Mouse (Mus musculus): Measurements from ENCODE around the gene Mtln. TPM values are rescaled to one million over a fixed set of nuclear protein-coding genes. Genes with fewer than 3 reads are reported as not detected.
A peak's percentile ranks its signal among the peaks of the same experiment; 100 is the strongest.

Gene Mtln
- polyA plus RNA-seq, 1 experiment from 2014 or later, result 44.2 TPM

DNA sequence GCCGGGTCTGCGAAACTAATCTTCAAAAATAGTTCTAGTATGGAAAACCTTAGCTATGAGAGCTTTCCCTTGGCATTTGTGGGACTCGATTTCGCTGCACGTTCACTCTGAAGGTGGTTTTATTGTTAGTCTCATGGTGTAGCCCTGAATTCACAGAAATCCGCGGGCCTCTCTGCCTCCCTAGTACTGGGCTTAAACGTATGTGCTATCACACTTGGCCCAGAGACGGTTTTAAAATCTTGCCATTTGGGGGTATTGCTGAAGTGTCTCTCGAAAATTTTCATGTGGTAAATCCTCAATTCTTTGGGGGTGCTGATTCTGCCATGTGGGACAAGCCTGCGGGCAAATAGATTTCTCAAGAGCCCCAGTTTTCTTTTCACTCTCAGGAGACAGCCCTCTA, 3.1 kb downstream of the Mtln start:
- Histone ChIP-seq H3K4me3 (replicated peaks; ENCODE audit: low read length) (peak overlapping the region; percentile 86), H3K4me2 (ENCODE audit: low read depth, low read length) (peak overlapping the region; percentile 58), H3K4me1 (ENCODE audit: control insufficient read depth, insufficient read depth, low read length) (peaks cover 6% of the 10 kb centered on the region; the same call in 1 of the 2 replicates), H3K27ac (ENCODE audit: low read length) (0 out of 2 replicates have a peak overlapping the region, but pooled peaks have one; percentile 50), H3K27me3 (ENCODE audit: control insufficient read depth, insufficient read depth, low read length) (no peaks in the 10 kb centered on the region), H3K9me3 (replicated peaks; ENCODE audit: control insufficient read depth, low read length) (no peaks in the 10 kb centered on the region), H3K9ac (ENCODE audit: low read length) (peak overlapping the region; percentile 87), H3K36me3 (ENCODE audit: control insufficient read depth, insufficient read depth, low read length) (no peaks in the 10 kb centered on the region)
- 4% methylated on average over 11 of the region's 11 CpGs for WGBS
- ATAC-seq (ENCODE audit: insufficient read depth, low FRiP score), result no peak

GRCm38 (mm10) chr2:127788440-127789116, 3.7 kb downstream of the Mtln start, which contains the start of gene Nphp1:
Nphp1 (minus strand) TSS chr2:127788897.
- under 1% methylated on average over 40 of the region's 40 CpGs for WGBS
- H3K9me3 ChIP-seq (replicated peaks; ENCODE audit: control insufficient read depth, low read length), result no peaks in the 10 kb centered on the region
- peak within 1 kb of the TSS; percentile 87 for H3K9ac ChIP-seq (ENCODE audit: low read length)
- H3K27ac ChIP-seq (ENCODE audit: low read length), result 0 out of 2 replicates have a peak within 1 kb of the TSS, but pooled peaks have one; percentile 50
- H3K4me2 ChIP-seq (ENCODE audit: low read depth, low read length), result peak within 1 kb of the TSS; percentile 58
- peak within 1 kb of the TSS; percentile 86 for H3K4me3 ChIP-seq (replicated peaks; ENCODE audit: low read length)
- peaks cover 6% of the 10 kb centered on the region; the same call in 1 of the 2 replicates for H3K4me1 ChIP-seq (ENCODE audit: control insufficient read depth, insufficient read depth, low read length)
- ATAC-seq (ENCODE audit: insufficient read depth, low FRiP score), result peak; percentile 78
- no peaks in the 10 kb centered on the region for H3K27me3 ChIP-seq (ENCODE audit: control insufficient read depth, insufficient read depth, low read length)
- H3K36me3 ChIP-seq (ENCODE audit: control insufficient read depth, insufficient read depth, low read length), result no peaks in the 10 kb centered on the region

- Histone ChIP-seq H3K9me3 (replicated peaks; ENCODE audit: control insufficient read depth, low read length) (no peaks in the 10 kb centered on the region), H3K27ac (ENCODE audit: low read length) (no peak overlapping the region), H3K9ac (ENCODE audit: low read length) (no peak overlapping the region), H3K4me1 (ENCODE audit: control insufficient read depth, insufficient read depth, low read length) (peaks cover 6% of the 10 kb centered on the region; the same call in 1 of the 2 replicates), H3K36me3 (ENCODE audit: control insufficient read depth, insufficient read depth, low read length) (no peaks in the 10 kb centered on the region), H3K4me3 (replicated peaks; ENCODE audit: low read length) (no peak overlapping the region), H3K27me3 (ENCODE audit: control insufficient read depth, insufficient read depth, low read length) (no peaks in the 10 kb centered on the region), H3K4me2 (ENCODE audit: low read depth, low read length) (no peak overlapping the region)
- ATAC-seq (ENCODE audit: insufficient read depth, low FRiP score), result no peak
- WGBS, result 83% methylated on average over 5 of the region's 5 CpGs
These were observed 5.1 kb downstream of the Mtln start for GRCm38 (mm10) chr2:127787226-127787625.

GRCm38 (mm10) chr2:127778451-127778850, 13.8 kb downstream of the Mtln start:
- Histone ChIP-seq H3K27me3 (ENCODE audit: control insufficient read depth, insufficient read depth, low read length) (no peaks in the 10 kb centered on the region), H3K4me2 (ENCODE audit: low read depth, low read length) (no peak overlapping the region), H3K4me3 (replicated peaks; ENCODE audit: low read length) (no peak overlapping the region), H3K4me1 (ENCODE audit: control insufficient read depth, insufficient read depth, low read length) (no peaks in the 10 kb centered on the region), H3K27ac (ENCODE audit: low read length) (no peak overlapping the region), H3K9me3 (replicated peaks; ENCODE audit: control insufficient read depth, low read length) (no peaks in the 10 kb centered on the region), H3K9ac (ENCODE audit: low read length) (no peak overlapping the region), H3K36me3 (ENCODE audit: control insufficient read depth, insufficient read depth, low read length) (no peaks in the 10 kb centered on the region)
- 83% methylated on average over 5 of the region's 5 CpGs for WGBS
- ATAC-seq (ENCODE audit: insufficient read depth, low FRiP score), result no peak

DNA sequence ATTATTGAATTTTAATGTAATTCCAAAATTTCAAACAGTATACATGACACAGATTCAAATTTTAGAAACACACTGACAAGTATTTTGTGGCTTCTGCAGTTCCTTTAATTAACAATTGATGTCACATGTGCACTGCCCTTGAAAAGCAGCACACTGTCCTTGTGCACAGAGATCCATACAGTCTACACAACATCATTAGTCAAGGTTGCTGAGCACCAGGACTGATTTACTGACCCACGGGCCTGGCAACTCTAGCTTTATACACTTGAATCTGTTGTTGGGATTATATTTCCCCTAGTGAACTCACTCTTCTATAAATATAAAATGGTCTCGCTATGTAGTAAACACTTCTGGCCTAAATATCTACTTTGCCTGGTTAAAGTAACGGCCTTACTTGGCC, 17.3 kb downstream of the Mtln start:
- H3K9ac ChIP-seq (ENCODE audit: low read length), result no peak overlapping the region
- H3K27ac ChIP-seq (ENCODE audit: low read length), result no peak overlapping the region
- ATAC-seq (ENCODE audit: insufficient read depth, low FRiP score), result no peak
- WGBS, result 75% methylated on average over 3 of the region's 3 CpGs
- no peaks in the 10 kb centered on the region for H3K9me3 ChIP-seq (replicated peaks; ENCODE audit: control insufficient read depth, low read length)
- H3K4me1 ChIP-seq (ENCODE audit: control insufficient read depth, insufficient read depth, low read length), result no peaks in the 10 kb centered on the region
- no peaks in the 10 kb centered on the region; the same call in 1 of the 2 replicates for H3K36me3 ChIP-seq (ENCODE audit: control insufficient read depth, insufficient read depth, low read length)
- H3K4me3 ChIP-seq (replicated peaks; ENCODE audit: low read length), result no peak overlapping the region
- H3K4me2 ChIP-seq (ENCODE audit: low read depth, low read length), result no peak overlapping the region
- H3K27me3 ChIP-seq (ENCODE audit: control insufficient read depth, insufficient read depth, low read length), result no peaks in the 10 kb centered on the region

DNA sequence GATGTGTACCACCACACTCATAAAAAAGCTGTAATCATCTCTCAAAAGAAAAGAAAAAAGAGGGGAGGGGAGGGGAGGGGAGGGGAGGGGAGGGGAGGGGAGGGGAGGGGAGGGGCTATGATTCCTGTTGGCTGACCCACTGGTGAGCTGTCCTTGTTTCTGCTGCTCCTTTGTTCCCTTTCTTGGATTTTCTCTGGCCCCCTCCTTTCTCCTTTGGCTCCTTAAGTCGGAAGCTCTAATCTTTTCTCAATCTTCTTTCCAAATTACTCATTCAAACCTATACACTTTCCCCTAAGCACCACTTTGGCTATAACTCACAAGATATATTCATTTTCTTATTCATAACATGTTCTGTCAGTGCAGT, 17.7 kb downstream of the Mtln start:
- Histone ChIP-seq H3K27ac (ENCODE audit: low read length) (no peak overlapping the region), H3K9ac (ENCODE audit: low read length) (no peak overlapping the region), H3K4me2 (ENCODE audit: low read depth, low read length) (no peak overlapping the region), H3K9me3 (replicated peaks; ENCODE audit: control insufficient read depth, low read length) (no peaks in the 10 kb centered on the region), H3K4me1 (ENCODE audit: control insufficient read depth, insufficient read depth, low read length) (no peaks in the 10 kb centered on the region), H3K4me3 (replicated peaks; ENCODE audit: low read length) (no peak overlapping the region), H3K36me3 (ENCODE audit: control insufficient read depth, insufficient read depth, low read length) (no peaks in the 10 kb centered on the region; the same call in 1 of the 2 replicates), H3K27me3 (ENCODE audit: control insufficient read depth, insufficient read depth, low read length) (no peaks in the 10 kb centered on the region)
- WGBS, result 33% methylated on average over 1 of the region's 1 CpGs
- no peak for ATAC-seq (ENCODE audit: insufficient read depth, low FRiP score)

DNA sequence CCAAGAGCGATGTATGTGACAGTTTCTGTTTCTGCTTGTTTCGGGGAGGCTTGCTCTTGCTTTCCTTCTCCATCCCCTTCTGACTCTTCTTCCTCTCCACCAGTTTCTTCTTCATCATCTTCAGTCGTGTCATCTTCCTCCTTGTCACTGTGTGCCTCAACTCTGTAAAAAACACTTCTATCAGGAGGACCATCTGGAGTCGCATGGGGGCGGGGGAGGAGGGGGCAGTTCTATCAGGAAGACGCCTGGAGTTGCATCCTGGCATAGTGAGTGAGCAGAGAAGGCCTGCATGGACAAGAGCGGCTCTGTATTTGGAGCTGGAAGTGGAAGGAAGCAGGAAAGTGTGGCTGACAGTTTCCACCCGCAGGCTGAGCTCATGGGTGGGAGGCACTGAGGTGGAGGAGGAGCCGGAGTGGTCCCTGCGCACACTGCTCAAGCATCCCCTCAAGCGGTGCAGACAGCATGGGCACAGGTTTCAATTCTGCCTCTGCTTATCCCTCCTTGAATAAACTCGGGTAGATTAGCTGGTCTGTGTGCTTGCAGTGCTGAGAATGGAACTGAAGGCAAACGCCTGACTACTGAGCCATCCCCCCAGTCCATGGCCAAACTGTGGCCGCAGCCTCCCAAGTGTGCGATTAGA, 18.2 kb downstream of the Mtln start:
- Histone ChIP-seq H3K4me3 (replicated peaks; ENCODE audit: low read length) (no peak overlapping the region), H3K27me3 (ENCODE audit: control insufficient read depth, insufficient read depth, low read length) (no peaks in the 10 kb centered on the region), H3K9me3 (replicated peaks; ENCODE audit: control insufficient read depth, low read length) (no peaks in the 10 kb centered on the region), H3K4me2 (ENCODE audit: low read depth, low read length) (no peak overlapping the region), H3K4me1 (ENCODE audit: control insufficient read depth, insufficient read depth, low read length) (no peaks in the 10 kb centered on the region), H3K9ac (ENCODE audit: low read length) (no peak overlapping the region; the same call in 1 of the 2 replicates), H3K36me3 (ENCODE audit: control insufficient read depth, insufficient read depth, low read length) (no peaks in the 10 kb centered on the region; the same call in 1 of the 2 replicates), H3K27ac (ENCODE audit: low read length) (no peak overlapping the region)
- no peak for ATAC-seq (ENCODE audit: insufficient read depth, low FRiP score)
- WGBS, result 60% methylated on average over 15 of the region's 15 CpGs

DNA sequence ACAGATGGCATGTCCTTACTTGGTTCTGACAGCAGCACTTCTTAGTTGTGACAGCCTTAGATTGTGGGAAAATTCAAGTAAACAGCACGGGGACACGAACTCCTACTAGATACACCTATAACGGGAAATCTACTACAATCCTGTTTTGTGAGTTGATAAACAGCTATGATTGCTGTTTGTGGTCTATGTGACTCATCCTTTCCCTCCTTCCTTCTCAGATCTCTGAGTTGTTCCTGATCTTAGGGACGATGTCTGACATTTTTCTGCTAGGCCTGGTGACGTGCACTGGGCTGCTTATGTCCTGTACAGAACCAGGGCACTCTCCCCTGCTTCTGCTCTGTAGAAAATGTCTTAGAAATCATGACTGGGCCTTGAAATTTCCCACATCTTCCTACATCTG, 30.7 kb downstream of the Mtln start:
- H3K9me3 ChIP-seq (replicated peaks; ENCODE audit: control insufficient read depth, low read length), result no peaks in the 10 kb centered on the region
- no peak overlapping the region for H3K27ac ChIP-seq (ENCODE audit: low read length)
- no peak for ATAC-seq (ENCODE audit: insufficient read depth, low FRiP score)
- no peak overlapping the region for H3K4me3 ChIP-seq (replicated peaks; ENCODE audit: low read length)
- no peaks in the 10 kb centered on the region for H3K4me1 ChIP-seq (ENCODE audit: control insufficient read depth, insufficient read depth, low read length)
- H3K36me3 ChIP-seq (ENCODE audit: control insufficient read depth, insufficient read depth, low read length), result no peaks in the 10 kb centered on the region
- WGBS, result 79% methylated on average over 5 of the region's 5 CpGs
- H3K27me3 ChIP-seq (ENCODE audit: control insufficient read depth, insufficient read depth, low read length), result no peaks in the 10 kb centered on the region
- H3K9ac ChIP-seq (ENCODE audit: low read length), result no peak overlapping the region
- no peak overlapping the region for H3K4me2 ChIP-seq (ENCODE audit: low read depth, low read length)

GRCm38 (mm10) chr2:127760429-127761000, 31.8 kb downstream of the Mtln start:
- H3K4me2 ChIP-seq (ENCODE audit: low read depth, low read length), result no peak overlapping the region
- H3K9ac ChIP-seq (ENCODE audit: low read length), result no peak overlapping the region
- WGBS, result 61% methylated on average over 10 of the region's 10 CpGs
- H3K9me3 ChIP-seq (replicated peaks; ENCODE audit: control insufficient read depth, low read length), result no peaks in the 10 kb centered on the region
- H3K4me3 ChIP-seq (replicated peaks; ENCODE audit: low read length), result no peak overlapping the region
- no peak for ATAC-seq (ENCODE audit: insufficient read depth, low FRiP score)
- H3K27ac ChIP-seq (ENCODE audit: low read length), result no peak overlapping the region
- H3K36me3 ChIP-seq (ENCODE audit: control insufficient read depth, insufficient read depth, low read length), result no peaks in the 10 kb centered on the region
- no peaks in the 10 kb centered on the region for H3K27me3 ChIP-seq (ENCODE audit: control insufficient read depth, insufficient read depth, low read length)
- H3K4me1 ChIP-seq (ENCODE audit: control insufficient read depth, insufficient read depth, low read length), result no peaks in the 10 kb centered on the region
